Mouse (Mus musculus): Measurements from ENCODE around the gene Synj2.

GRCm38 (mm10) chr17:5965084-5965781 lies 24.2 kb downstream of the Synj2 start:
- no peak for TF ChIP-seq POLR2A (IDR thresholded peaks at IDR 0.05; ENCODE audit: borderline replicate concordance, low read depth, low read length)
- TF ChIP-seq CTCF (IDR thresholded peaks at IDR 0.05; ENCODE audit: low read depth, low read length), result no peak
